Mouse (Mus musculus): ENCODE measurements around the gene Aebp1. TPM values are rescaled to one million over a fixed set of nuclear protein-coding genes. Genes with fewer than 3 reads are reported as not detected.

Gene Aebp1
- polyA plus RNA-seq (2012; fragmentation: generic; extraction: Trizol), result 103 TPM

DNA sequence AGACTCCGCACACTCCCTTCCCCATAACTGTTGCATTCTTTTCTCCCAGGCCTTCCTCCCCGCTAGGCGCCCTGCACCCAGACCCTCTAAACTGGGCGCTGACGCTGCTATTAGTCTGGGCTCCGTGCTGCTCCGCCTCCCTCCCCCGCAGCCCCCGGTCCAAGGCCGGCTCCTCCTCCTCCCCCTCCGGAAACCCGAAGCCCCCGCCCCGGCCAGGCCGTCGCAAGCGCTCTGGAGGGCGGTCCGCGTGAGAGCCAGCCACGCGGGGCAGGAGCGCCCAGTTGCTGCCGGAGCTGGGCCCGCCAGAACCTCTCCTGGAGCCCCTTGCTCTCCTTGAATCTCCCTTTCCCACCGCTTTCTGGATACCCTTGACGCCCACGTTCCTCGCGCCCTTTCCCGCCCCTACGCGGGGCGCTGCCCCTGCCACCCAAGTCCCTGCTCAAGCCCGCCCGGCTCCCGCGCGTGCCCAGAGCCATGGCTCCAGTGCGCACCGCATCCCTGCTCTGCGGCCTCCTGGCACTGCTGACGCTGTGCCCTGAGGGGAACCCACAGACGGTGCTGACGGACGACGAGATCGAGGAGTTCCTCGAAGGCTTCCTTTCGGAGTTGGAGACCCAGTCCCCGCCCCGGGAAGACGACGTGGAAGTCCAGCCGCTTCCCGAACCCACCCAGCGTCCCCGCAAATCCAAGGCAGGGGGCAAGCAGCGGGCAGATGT lies at the start of gene Aebp1:
Gene Aebp1 (plus strand): TSS at position 270 of the 716 bp plus-strand sequence.
- Histone ChIP-seq H3K4me2 (ENCODE audit: low read depth) (peak within 1 kb of the TSS; percentile 97), H3K4me3 (peak within 1 kb of the TSS; percentile 52), H3K79me2 (ENCODE audit: control insufficient read depth, insufficient read depth) (peaks cover 10% of the 10 kb centered on the region), H3K36me3 (ENCODE audit: control insufficient read depth, insufficient read depth) (peaks cover 6% of the 10 kb centered on the region), H3ac (ENCODE audit: control insufficient read depth, insufficient read length) (peak within 1 kb of the TSS; percentile 16), H3K27me3 (ENCODE audit: control insufficient read depth, insufficient read depth, insufficient read length) (no peaks in the 10 kb centered on the region)
- no peak for TF ChIP-seq MYOD1 (IDR thresholded peaks at IDR 0.05; ENCODE audit: control insufficient read depth in 1 of 3, insufficient read length in 2 of 3, low read depth in 2 of 3)
- TF ChIP-seq USF1 (IDR thresholded peaks at IDR 0.05; ENCODE audit: low read depth), result no peak
- peak in 1 of 3 experiments; percentile 14 for TF ChIP-seq MYOG (IDR thresholded peaks at IDR 0.05; ENCODE audit: control insufficient read depth in 1 of 3, insufficient read depth in 1 of 3, insufficient read length in 2 of 3, low read depth in 2 of 3)
- TF ChIP-seq REST (IDR thresholded peaks at IDR 0.05; ENCODE audit: insufficient read depth, insufficient read length), result no peak
- no peak for TF ChIP-seq CEBPB (IDR thresholded peaks at IDR 0.05; ENCODE audit: insufficient read depth, poor library complexity, severe bottlenecking)
- TF ChIP-seq E2F4 (IDR thresholded peaks at IDR 0.05; ENCODE audit: insufficient read depth), result no peak
- peak; percentile 67 for TF ChIP-seq POLR2A (IDR thresholded peaks at IDR 0.05; ENCODE audit: insufficient read length, low read depth)
- TF ChIP-seq SRF (IDR thresholded peaks at IDR 0.05; ENCODE audit: control insufficient read depth, insufficient read length, low read depth), result no peak
- peak; percentile 62 for TF ChIP-seq POLR2AphosphoS2 (IDR thresholded peaks at IDR 0.05; ENCODE audit: insufficient read length, low read depth)
- no peak for TF ChIP-seq TCF12 (IDR thresholded peaks at IDR 0.05; ENCODE audit: insufficient read depth, poor library complexity, severe bottlenecking)
- no peak for TF ChIP-seq MAX (IDR thresholded peaks at IDR 0.05; ENCODE audit: low read depth)
- no peak for TF ChIP-seq TCF3 (IDR thresholded peaks at IDR 0.05; ENCODE audit: insufficient read length, low read depth)

DNA sequence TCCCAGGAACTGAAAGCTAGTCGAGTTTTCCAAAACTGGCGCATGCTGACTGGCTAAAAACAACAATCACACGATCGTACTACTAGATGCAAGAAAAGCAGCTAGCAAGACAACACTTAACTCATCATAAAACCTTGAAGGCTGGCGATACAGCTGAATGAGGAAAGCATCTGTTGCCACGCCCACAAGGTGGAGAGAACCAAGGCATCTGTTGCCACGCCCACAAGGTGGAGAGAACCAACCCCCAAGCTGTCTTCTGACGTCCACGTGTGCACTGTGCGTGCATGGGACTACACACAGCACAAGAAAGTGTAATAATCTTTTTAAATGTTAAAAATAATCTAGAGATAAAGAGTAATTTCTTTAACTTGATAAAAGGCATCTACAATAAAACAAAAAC lies 48.4 kb upstream of the Aebp1 start:
- TF ChIP-seq MAX (IDR thresholded peaks at IDR 0.05; ENCODE audit: low read depth), result no peak
- TF ChIP-seq POLR2A (IDR thresholded peaks at IDR 0.05; ENCODE audit: insufficient read length, low read depth), result no peak
- no peak for TF ChIP-seq POLR2AphosphoS2 (IDR thresholded peaks at IDR 0.05; ENCODE audit: insufficient read length, low read depth)
- no peak for TF ChIP-seq SRF (IDR thresholded peaks at IDR 0.05; ENCODE audit: control insufficient read depth, insufficient read length, low read depth)
- no peak for TF ChIP-seq REST (IDR thresholded peaks at IDR 0.05; ENCODE audit: insufficient read depth, insufficient read length)
- TF ChIP-seq CEBPB (IDR thresholded peaks at IDR 0.05; ENCODE audit: insufficient read depth, poor library complexity, severe bottlenecking), result no peak
- TF ChIP-seq TCF12 (IDR thresholded peaks at IDR 0.05; ENCODE audit: insufficient read depth, poor library complexity, severe bottlenecking), result no peak
- no peak for TF ChIP-seq MYOD1 (IDR thresholded peaks at IDR 0.05; ENCODE audit: control insufficient read depth in 1 of 3, insufficient read length in 2 of 3, low read depth in 2 of 3)
- TF ChIP-seq E2F4 (IDR thresholded peaks at IDR 0.05; ENCODE audit: insufficient read depth), result no peak
- TF ChIP-seq MYOG (IDR thresholded peaks at IDR 0.05; ENCODE audit: control insufficient read depth in 1 of 3, insufficient read depth in 1 of 3, insufficient read length in 2 of 3, low read depth in 2 of 3), result no peak
- TF ChIP-seq USF1 (IDR thresholded peaks at IDR 0.05; ENCODE audit: low read depth), result no peak
- no peak for TF ChIP-seq TCF3 (IDR thresholded peaks at IDR 0.05; ENCODE audit: insufficient read length, low read depth)
- H3K79me2 ChIP-seq (ENCODE audit: control insufficient read depth, insufficient read depth), result no peaks in the 10 kb centered on the region
- H3K4me3 ChIP-seq, result no peak overlapping the region
- H3K36me3 ChIP-seq (ENCODE audit: control insufficient read depth, insufficient read depth), result no peaks in the 10 kb centered on the region
- H3K27me3 ChIP-seq (ENCODE audit: control insufficient read depth, insufficient read depth, insufficient read length), result no peaks in the 10 kb centered on the region
- H3K4me2 ChIP-seq (ENCODE audit: low read depth), result no peak overlapping the region
- H3ac ChIP-seq (ENCODE audit: control insufficient read depth, insufficient read length), result no peak overlapping the region

DNA sequence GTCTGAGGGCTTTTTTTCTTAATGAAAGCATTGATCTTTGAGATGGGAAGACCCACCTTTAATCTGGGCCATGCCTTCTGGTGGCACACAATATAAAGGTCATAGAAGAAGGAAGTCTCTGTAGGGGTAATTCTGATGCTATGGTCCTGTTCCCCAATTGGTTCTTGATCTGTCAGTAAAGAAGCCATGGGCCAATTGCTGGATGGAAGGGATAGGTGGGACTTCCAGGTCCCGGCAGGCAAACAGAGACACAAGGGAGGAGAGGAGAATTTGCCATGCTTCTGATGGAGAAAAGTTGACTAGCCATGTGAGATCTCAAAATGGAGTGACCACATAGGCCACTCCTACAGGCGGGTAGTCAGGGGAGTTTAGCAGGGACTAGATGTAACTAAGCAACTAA lies 42.5 kb upstream of the Aebp1 start:
- Histone ChIP-seq H3K27me3 (ENCODE audit: control insufficient read depth, insufficient read depth, insufficient read length) (no peaks in the 10 kb centered on the region), H3K4me3 (no peak overlapping the region), H3K4me2 (ENCODE audit: low read depth) (no peak overlapping the region), H3ac (ENCODE audit: control insufficient read depth, insufficient read length) (no peak overlapping the region), H3K36me3 (ENCODE audit: control insufficient read depth, insufficient read depth) (no peaks in the 10 kb centered on the region), H3K79me2 (ENCODE audit: control insufficient read depth, insufficient read depth) (no peaks in the 10 kb centered on the region)
- no peak for TF ChIP-seq REST (IDR thresholded peaks at IDR 0.05; ENCODE audit: insufficient read depth, insufficient read length)
- TF ChIP-seq CEBPB (IDR thresholded peaks at IDR 0.05; ENCODE audit: insufficient read depth, poor library complexity, severe bottlenecking), result no peak
- no peak for TF ChIP-seq POLR2AphosphoS2 (IDR thresholded peaks at IDR 0.05; ENCODE audit: insufficient read length, low read depth)
- TF ChIP-seq USF1 (IDR thresholded peaks at IDR 0.05; ENCODE audit: low read depth), result no peak
- TF ChIP-seq TCF3 (IDR thresholded peaks at IDR 0.05; ENCODE audit: insufficient read length, low read depth), result no peak
- no peak for TF ChIP-seq SRF (IDR thresholded peaks at IDR 0.05; ENCODE audit: control insufficient read depth, insufficient read length, low read depth)
- TF ChIP-seq MYOD1 (IDR thresholded peaks at IDR 0.05; ENCODE audit: control insufficient read depth in 1 of 3, insufficient read length in 2 of 3, low read depth in 2 of 3), result no peak
- no peak for TF ChIP-seq E2F4 (IDR thresholded peaks at IDR 0.05; ENCODE audit: insufficient read depth)
- no peak for TF ChIP-seq TCF12 (IDR thresholded peaks at IDR 0.05; ENCODE audit: insufficient read depth, poor library complexity, severe bottlenecking)

DNA sequence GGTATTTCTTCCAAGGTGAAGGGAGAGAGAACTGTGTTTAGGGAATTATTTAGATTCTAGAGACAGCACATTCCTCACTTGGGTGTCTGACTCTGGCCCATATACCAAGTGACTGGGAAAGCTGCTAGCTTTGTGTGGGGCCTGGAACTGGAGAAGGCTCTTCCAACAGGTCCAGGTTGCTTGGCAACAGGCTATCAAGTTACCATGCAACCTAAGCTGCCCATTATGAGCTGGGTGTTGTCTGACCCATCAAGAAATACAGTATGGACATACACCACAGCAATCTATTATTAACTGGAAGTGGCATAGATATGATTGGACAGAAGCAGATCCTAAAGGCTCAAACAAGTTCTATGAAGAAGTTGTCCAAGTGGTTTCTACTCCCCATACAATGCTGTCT lies 36.3 kb upstream of the Aebp1 start:
- Histone ChIP-seq H3ac (ENCODE audit: control insufficient read depth, insufficient read length) (no peak overlapping the region), H3K27me3 (ENCODE audit: control insufficient read depth, insufficient read depth, insufficient read length) (no peaks in the 10 kb centered on the region), H3K79me2 (ENCODE audit: control insufficient read depth, insufficient read depth) (no peaks in the 10 kb centered on the region), H3K36me3 (ENCODE audit: control insufficient read depth, insufficient read depth) (no peaks in the 10 kb centered on the region), H3K4me2 (ENCODE audit: low read depth) (peak overlapping the region; percentile 0), H3K4me3 (no peak overlapping the region)
- TF ChIP-seq REST (IDR thresholded peaks at IDR 0.05; ENCODE audit: insufficient read depth, insufficient read length) (no peak), USF1 (IDR thresholded peaks at IDR 0.05; ENCODE audit: low read depth) (no peak), CEBPB (IDR thresholded peaks at IDR 0.05; ENCODE audit: insufficient read depth, poor library complexity, severe bottlenecking) (no peak), MYOD1 (IDR thresholded peaks at IDR 0.05; ENCODE audit: control insufficient read depth in 1 of 3, insufficient read length in 2 of 3, low read depth in 2 of 3) (no peak), SRF (IDR thresholded peaks at IDR 0.05; ENCODE audit: control insufficient read depth, insufficient read length, low read depth) (no peak), MYOG (IDR thresholded peaks at IDR 0.05; ENCODE audit: control insufficient read depth in 1 of 3, insufficient read depth in 1 of 3, insufficient read length in 2 of 3, low read depth in 2 of 3) (no peak), MAX (IDR thresholded peaks at IDR 0.05; ENCODE audit: low read depth) (no peak), POLR2A (IDR thresholded peaks at IDR 0.05; ENCODE audit: insufficient read length, low read depth) (no peak), E2F4 (IDR thresholded peaks at IDR 0.05; ENCODE audit: insufficient read depth) (no peak), POLR2AphosphoS2 (IDR thresholded peaks at IDR 0.05; ENCODE audit: insufficient read length, low read depth) (no peak), TCF3 (IDR thresholded peaks at IDR 0.05; ENCODE audit: insufficient read length, low read depth) (no peak), TCF12 (IDR thresholded peaks at IDR 0.05; ENCODE audit: insufficient read depth, poor library complexity, severe bottlenecking) (no peak)

Data from myocyte (in vitro differentiated cells).